Mouse (Mus musculus): ENCODE measurements around the gene Tmprss6. TPM values are rescaled to one million over a fixed set of nuclear protein-coding genes. Genes with fewer than 3 reads are reported as not detected.

The Tmprss6 gene
- total RNA-seq, 2 experiments from 2014 or later = not detected

DNA sequence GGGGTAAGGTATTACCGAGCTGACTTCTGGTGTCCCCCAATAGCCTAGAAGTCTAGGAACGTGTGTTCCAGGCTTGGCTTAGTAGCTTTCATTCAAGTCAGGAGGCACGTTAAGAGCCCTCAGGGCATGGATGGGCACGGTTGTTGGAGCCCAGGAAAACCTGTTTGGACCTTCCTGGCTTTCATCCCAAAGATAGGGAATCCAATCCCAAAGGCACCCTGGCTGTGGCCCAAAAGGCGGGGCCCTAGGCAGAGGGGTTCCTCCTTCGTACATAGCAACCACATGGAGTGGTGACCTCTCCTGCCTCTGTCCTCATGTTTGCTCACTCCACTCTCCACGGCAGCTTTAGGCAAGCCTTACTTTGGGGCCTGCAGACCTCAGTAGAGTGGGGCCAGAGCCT lies 66.0 kb downstream of the Tmprss6 start:
- intact Hi-C loops (cut with DNase I) = no loop called here
- DNase-seq (ENCODE audit: low spot score in 2 of 2) = no peak

DNA sequence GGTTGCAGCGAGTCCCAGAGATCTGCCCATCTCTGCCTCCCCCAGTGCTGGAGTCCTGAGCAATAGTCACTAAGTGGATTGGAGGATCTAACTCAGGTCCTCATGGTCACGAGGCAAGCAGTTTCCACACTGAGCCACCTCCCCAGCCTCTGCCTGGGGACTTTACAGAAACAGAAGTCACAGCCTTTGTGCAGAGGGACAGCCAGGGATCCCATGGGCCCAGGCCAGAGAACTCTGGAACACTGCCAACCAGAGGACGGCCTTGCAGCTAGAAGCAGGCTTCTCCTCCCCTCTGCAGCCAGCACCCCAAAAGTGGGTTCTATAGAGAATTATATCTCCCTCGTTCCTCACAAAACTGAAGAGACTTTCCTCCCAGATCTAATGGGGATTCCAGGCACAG lies 66.5 kb downstream of the Tmprss6 start:
- intact Hi-C loops (cut with DNase I) = no loop called here
- DNase-seq (ENCODE audit: low spot score in 2 of 2) = peak; percentile 62 to 66

DNA sequence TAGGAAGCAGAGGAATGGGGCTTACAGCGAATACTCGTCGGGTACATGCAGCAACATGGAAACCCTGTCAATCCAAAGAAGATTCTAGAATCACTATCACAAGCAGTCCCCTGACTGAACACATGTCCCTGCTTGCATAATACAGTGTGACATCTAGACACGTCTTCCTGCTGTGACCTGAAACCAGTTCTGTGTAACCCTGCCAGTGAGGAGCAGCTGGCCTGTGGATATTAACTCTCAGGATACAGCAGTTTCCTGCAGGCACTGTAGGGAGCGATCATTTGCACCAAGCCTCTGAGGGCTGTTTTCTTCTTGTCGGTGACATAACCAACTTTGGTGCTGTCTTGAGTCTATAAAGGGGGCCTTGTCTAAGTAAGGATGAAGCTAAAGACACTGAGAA lies 67.1 kb downstream of the Tmprss6 start:
- intact Hi-C loops (cut with DNase I) = no loop called here
- peak in 1 of 2 experiments; percentile 36 for DNase-seq (ENCODE audit: low spot score in 2 of 2)

DNA sequence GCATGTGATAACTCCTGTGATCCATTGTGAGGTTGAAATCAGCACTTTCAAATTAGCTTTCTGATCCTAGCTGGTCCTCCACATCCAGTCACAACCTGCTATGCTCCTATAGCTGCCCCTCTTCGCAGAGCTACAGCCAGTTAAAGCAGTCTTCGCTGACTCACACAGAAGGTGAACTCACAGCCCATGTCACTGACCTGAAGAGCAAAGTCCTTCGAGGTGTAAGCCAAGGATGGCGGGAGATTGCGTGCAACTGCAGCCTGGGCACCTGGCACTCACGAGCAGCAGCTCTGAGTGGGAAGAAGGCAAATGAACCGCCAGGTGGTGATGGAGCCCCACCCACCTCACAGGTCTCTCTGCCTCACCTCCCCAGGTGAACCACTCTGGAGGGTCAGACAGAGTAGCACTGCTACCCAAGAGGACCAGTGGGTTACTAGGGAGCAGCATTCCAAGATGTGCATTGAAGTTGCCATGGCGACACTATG lies 72.9 kb downstream of the Tmprss6 start, which contains the start of gene Tex33:
Gene Tex33, minus strand, starts transcription at position 435 of the 485 bp plus-strand sequence.
- intact Hi-C loops (cut with DNase I) = no loop called here
- no peak for DNase-seq (ENCODE audit: low spot score in 2 of 2)

DNA sequence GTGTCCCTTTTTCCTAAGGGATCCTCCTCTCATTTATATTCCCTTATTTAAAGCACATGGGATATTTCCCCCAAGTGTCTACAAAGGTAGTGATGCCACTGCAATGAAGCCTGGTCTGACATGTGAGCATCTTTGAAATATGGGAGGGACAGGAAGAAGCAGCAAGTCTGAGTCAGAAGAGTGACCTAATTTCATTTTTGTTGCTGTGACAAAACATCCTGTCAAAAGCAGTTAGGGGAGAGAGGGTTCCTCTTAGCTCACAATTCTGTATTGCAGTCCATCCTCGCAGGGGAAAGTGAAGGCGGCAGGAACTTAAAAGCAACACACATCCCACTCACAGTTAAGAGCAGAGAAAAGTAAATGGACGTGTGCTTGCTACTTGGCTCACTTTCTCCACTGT lies 77.6 kb downstream of the Tmprss6 start:
- intact Hi-C loops (cut with DNase I) = no loop called here
- DNase-seq (ENCODE audit: low spot score in 2 of 2) = no peak

Other genes starting within 250 kb of the Tmprss6 start
- 1 to 10 TPM; 1.2 to 1.3 TPM for gene Ncf4, start 223.8 kb downstream of the Tmprss6 start, total RNA-seq (2021)
- under 1 TPM; 0.64 to 0.72 TPM for gene Csf2rb2, start 162.9 kb downstream of the Tmprss6 start, total RNA-seq (2021)
- 1 to 10 TPM; 1.5 to 1.7 TPM for gene Csf2rb, start 142.9 kb downstream of the Tmprss6 start, total RNA-seq (2021)
- gene Tex33, start 72.7 kb downstream of the Tmprss6 start, total RNA-seq (2021) = not detected
- 10 to 100 TPM; 30.8 to 39.2 TPM for gene Tst, start 62.7 kb downstream of the Tmprss6 start, total RNA-seq (2021)
- gene Mpst, start 62.2 kb downstream of the Tmprss6 start, total RNA-seq (2021) = 10 to 100 TPM; 39.0 to 47.2 TPM
- gene Kctd17, start 40.1 kb downstream of the Tmprss6 start, total RNA-seq (2021) = 100 to 1,000 TPM; 288 to 291 TPM
- gene Il2rb, start 26.6 kb upstream of the Tmprss6 start, total RNA-seq (2021) = under 1 TPM in 1 of 2 experiments, not detected in 1; 0.11 TPM
- 1 to 10 TPM; 7.7 to 9.0 TPM for gene C1qtnf6, start 62.8 kb upstream of the Tmprss6 start, total RNA-seq (2021)
- gene Sstr3, start 76.1 kb upstream of the Tmprss6 start, total RNA-seq (2021) = 10 to 100 TPM; 16.7 to 20.6 TPM
- 1 to 10 TPM; 2.3 to 4.6 TPM for gene Rac2, start 104.1 kb upstream of the Tmprss6 start, total RNA-seq (2021)
- 10 to 100 TPM; 11.6 to 12.3 TPM for gene Cyth4, start 128.4 kb upstream of the Tmprss6 start, total RNA-seq (2021)